Mouse (Mus musculus) kidney, adult 11 months (tissue): ENCODE results near the gene Btbd18.

Experiments used
- DNase-seq: peaks from one replicate; pipeline ENCODE4 v3.0.0; 2022

The Btbd18 gene

DNA sequence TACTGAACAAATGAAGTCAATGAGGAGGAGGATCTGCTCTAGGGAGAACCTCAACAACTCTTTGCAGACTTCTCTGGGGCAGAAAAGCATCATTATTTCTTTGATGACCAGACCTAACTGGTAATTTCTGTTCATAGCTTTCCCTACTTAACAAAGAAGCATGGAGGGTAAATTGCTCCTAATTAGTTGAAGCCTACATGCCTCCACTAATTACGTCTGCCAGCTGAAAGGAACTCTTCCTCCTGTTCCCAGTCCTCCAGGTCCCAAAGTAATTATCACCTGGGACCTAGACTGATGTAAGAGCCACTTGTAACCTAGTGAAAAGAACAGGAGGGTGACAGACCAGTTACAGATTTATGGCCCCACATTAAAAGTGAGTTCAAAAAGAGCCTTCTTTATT, 48.6 kb downstream of the Btbd18 start:
- no peak for DNase-seq

DNA sequence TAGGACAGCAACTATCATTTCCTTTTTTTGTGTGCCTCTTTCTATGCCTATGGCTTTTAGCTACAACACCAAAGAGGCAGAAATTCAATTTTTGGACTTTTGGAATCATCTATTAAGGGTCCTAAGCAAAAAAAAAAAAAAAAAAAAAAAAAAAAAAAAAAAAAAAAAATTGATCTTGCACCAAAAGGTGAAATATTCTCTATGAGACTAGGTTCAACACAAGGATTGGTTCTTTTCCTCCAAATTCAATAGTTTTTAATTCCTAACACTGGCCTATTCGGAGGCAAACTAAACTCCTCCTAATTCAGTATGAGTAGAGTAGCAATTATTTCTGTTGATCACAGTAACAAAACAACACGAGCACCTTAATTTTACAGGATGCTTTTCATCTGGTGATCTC, 53.0 kb downstream of the Btbd18 start:
- DNase-seq: no peak

DNA sequence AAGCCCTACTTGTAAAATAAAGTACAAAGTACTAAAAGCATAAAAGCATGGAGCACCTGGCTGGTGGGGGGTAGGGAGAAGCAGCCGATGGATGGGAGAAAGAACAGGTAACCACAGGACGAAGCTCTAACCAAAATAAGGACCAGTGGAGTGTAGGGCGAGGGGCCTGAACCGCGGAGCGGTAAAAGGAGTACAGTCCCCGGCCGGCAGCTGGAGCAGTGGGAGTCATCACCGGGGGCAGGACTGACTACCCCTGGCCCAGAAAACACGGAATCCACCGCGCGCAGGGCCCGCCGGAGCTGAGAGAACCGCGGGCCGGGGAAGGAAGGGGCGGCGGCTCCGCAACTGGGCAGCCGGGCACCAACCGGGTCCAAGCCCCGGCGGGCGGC, 55.5 kb downstream of the Btbd18 start:
- no peak for DNase-seq

DNA sequence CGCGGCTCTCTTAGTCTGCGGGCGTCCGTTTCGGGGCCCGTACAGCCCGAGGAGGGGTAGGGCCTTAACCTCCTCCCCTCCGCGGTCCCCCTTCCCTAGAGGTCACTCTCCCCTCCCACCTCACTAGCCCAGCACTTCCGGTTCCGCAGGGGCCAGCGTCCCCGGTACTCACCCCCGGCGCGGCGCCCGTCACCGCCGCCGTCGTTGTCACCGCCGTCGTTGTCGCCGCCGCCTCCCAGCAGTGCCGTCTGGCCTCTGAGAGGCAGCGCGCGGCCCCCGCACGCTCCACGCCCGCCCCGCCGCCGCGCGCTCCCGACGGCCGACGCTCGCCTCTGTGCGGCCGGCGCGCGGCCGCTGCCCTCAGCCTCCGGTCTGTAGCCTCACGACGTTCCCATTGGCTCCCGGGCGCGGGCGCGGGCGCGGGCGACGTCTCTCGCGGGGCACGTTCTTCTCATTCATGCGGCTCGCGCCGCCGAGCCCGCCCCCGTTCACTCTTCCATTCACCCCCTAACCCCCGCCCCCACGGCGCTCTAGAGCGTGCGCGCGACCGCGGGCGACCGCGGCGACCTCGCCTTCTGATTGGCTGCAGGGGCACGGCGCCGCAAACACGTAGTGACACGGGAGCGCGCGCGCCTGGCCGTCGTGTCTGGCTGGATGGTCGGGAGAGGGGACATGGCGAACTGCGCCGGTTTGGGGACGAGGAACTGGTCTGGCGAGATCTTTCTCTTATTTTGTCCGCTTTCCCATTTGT, 56.1 kb downstream of the Btbd18 start, which contains the start of gene Zdhhc5:
TSS of gene Zdhhc5 (minus strand) at position 370 of the 751 bp plus-strand sequence.
- DNase-seq: peak; percentile 99

DNA sequence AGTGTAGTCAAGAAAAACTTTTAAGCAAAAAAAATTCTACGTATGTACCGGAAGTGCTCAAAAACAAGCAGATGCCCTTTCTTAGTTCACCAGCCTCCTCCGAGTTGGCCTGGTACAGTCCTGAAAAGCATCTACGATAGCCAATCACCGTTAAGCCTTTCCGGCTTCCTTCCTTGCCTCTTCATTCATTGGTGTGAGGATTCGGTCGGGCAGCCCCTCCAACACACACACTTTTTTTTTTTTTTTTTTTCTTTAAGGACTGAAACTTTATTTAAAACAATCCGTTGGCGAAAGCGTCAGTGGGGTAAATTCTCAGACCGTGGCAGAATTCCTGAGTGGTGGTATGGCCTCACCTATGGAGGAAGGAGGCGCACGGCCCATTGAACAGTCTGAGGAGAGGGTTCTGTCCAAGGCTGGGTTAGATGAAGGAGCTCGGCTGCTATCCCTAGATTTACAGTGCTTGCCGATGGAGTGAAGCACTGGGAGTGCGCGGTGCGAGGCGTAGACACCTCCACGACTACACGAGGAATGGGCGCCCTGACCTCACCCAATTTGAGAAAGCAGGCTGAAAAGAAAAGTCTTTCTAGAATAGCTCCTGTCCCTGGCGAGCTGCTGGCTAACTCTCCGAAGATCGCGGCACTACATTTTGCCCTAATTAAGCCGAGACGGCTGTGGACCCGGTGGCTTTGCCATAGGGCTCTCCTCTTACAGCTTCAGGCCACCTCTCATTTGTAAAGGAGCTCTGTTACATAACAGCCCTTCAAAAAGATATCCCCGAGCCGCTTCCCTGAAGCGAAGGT, 56.9 kb downstream of the Btbd18 start:
- peak; percentile 96 for DNase-seq

DNA sequence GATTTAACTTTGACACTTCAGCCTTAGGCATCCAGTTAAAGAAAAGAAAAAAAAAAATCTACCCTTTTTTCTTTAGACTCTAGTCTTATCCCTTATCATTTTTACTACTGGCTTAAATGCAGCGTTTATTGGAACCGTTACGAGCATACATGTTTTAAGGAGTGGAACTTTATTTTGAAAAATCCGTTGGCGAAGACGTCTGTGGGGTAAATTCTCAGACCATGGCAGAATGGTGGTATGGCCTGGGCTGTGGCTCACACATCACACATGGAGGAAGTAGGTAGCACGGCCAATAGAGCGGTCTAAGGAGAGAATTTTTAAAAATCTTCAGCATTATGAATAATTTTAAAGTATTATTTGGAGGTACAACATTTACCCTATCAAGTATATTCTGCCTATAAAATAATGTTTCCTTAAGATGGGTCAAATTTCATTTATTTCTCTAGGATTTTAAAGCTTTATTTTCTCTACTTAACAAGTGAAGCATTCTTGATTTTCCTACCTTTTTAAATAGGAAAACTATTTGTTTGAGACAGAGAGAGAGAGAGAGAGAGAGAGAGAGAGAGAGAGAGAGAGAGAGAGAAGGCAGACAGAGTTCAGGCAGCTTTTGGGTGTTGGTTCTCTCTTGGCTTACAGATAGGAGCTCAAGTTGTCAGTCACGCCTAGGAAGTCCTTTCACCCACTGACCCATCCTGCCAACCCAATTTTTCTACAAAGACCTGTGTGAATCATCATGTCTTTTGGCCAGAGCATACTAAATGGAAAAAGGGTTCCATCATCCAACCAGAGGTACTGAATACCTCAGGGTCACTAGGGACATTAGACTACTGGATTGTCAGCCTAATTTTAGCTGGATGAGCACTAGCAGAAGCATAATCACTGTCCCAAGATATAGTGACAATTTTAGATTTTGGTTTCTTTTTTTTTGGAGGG, 57.8 kb downstream of the Btbd18 start:
- DNase-seq: no peak

DNA sequence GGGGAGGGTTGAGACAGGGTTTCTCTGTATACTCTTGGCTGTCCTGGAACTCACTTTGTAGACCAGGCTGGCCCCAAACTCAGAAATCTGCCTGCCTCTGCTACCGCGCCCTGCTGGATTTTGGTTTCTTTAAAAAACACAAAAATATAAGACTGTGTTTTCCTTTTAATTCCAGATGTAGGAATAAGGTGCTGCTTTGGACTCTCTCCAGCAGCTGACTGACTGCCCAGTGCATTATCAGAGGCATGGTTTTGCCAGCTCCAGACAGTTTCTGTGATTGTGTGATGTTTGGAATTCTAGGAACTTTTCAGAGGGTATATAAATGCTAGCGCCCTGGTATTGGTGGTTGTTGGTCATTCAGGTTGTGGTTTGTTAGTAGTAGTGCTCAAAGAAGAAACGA, 58.5 kb downstream of the Btbd18 start:
- no peak for DNase-seq
